Mouse (Mus musculus): Measurements from ENCODE around the gene Tspan18.

The Tspan18 gene

GRCm38 (mm10) chr2:93291186-93291926, 42.9 kb downstream of the Tspan18 start:
- no peak for DNase-seq (ENCODE audit: low read depth, low spot score)

GRCm38 (mm10) chr2:93290345-93291118, 43.8 kb downstream of the Tspan18 start:
- no peak for DNase-seq (ENCODE audit: low read depth, low spot score)

- DNase-seq (ENCODE audit: low read depth, low spot score) = no peak
Observed at GRCm38 (mm10) chr2:93289161-93289560, 45.1 kb downstream of the Tspan18 start.

- DNase-seq (ENCODE audit: low read depth, low spot score) = peak; percentile 40
Observed at GRCm38 (mm10) chr2:93287348-93287747, 47.0 kb downstream of the Tspan18 start.

GRCm38 (mm10) chr2:93286742-93287141, 47.6 kb downstream of the Tspan18 start:
- DNase-seq (ENCODE audit: low read depth, low spot score) = no peak

- DNase-seq (ENCODE audit: low read depth, low spot score) = no peak
Observed at GRCm38 (mm10) chr2:93286321-93286720, 48.0 kb downstream of the Tspan18 start.

GRCm38 (mm10) chr2:93285842-93286241, 48.5 kb downstream of the Tspan18 start:
- no peak for DNase-seq (ENCODE audit: low read depth, low spot score)

GRCm38 (mm10) chr2:93284625-93285024, 49.7 kb downstream of the Tspan18 start:
- DNase-seq (ENCODE audit: low read depth, low spot score) = no peak

- no peak for DNase-seq (ENCODE audit: low read depth, low spot score)
Observed at GRCm38 (mm10) chr2:93283481-93284293, 50.6 kb downstream of the Tspan18 start.

- DNase-seq (ENCODE audit: low read depth, low spot score) = no peak
Observed at GRCm38 (mm10) chr2:93282636-93283035, 51.7 kb downstream of the Tspan18 start.

GRCm38 (mm10) chr2:93281466-93281865, 52.8 kb downstream of the Tspan18 start:
- DNase-seq (ENCODE audit: low read depth, low spot score) = no peak

- no peak for DNase-seq (ENCODE audit: low read depth, low spot score)
Observed at GRCm38 (mm10) chr2:93280117-93280620, 54.1 kb downstream of the Tspan18 start.

GRCm38 (mm10) chr2:93278181-93278975, 55.9 kb downstream of the Tspan18 start:
- DNase-seq (ENCODE audit: low read depth, low spot score) = no peak

- DNase-seq (ENCODE audit: low read depth, low spot score) = no peak
Observed at GRCm38 (mm10) chr2:93277486-93277885, 56.8 kb downstream of the Tspan18 start.

GRCm38 (mm10) chr2:93276026-93276425, 58.3 kb downstream of the Tspan18 start:
- peak; percentile 50 for DNase-seq (ENCODE audit: low read depth, low spot score)

GRCm38 (mm10) chr2:93273916-93274315, 60.4 kb downstream of the Tspan18 start:
- DNase-seq (ENCODE audit: low read depth, low spot score) = no peak

GRCm38 (mm10) chr2:93270083-93270482, 64.2 kb downstream of the Tspan18 start:
- DNase-seq (ENCODE audit: low read depth, low spot score) = no peak

- no peak for DNase-seq (ENCODE audit: low read depth, low spot score)
Observed at GRCm38 (mm10) chr2:93269611-93270010, 64.7 kb downstream of the Tspan18 start.

- DNase-seq (ENCODE audit: low read depth, low spot score) = no peak
Observed at GRCm38 (mm10) chr2:93268711-93269270, 65.5 kb downstream of the Tspan18 start.

- DNase-seq (ENCODE audit: low read depth, low spot score) = no peak
Observed at GRCm38 (mm10) chr2:93267791-93268190, 66.5 kb downstream of the Tspan18 start.
